ENCODE assay signal across 8 mouse cellular contexts in the genomic region with DNA sequence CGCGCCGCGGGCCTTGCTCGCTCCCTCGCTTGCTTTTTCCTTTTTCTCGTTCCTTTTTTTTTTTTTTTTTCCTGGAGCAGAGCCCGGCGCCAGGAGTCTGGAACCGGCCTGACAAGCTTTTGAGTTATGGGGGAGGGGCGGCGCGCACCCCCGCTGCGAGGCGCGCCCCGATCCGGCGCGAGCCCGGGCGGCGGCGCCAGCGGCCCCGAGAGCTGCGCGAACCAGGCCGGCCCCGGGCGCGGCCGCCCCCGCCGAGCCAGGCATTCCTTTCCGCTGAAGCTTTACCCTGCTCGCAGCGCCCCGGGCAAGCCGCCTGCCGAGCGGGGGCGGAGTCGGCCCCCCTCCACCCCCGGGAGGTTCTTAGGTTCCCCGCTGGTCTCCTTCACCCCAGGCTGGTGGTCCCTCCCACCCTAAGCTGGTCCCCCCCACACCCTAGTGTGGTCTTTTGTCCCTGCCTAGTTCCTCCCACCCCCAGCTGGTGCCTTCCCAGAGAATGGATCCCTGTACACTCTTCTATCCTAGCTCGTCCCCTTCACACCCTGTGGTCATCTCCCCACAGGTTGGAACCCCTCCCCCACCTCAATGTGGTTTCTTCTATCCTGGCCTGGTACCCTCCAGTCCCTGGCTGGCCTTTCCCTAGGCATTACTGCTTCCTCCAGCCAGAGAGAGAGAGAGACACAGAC.
DNase-seq lines count a peak whose midpoint lies in the region; ATAC-seq and TF ChIP-seq lines count a peak whose summit lies in the region.

No protein-coding gene starts in this region.

- no peak for TF ChIP-seq POLR2A in cortical plate, adult 2 months (IDR thresholded peaks at IDR 0.05; ENCODE audit: extremely low read depth, insufficient read depth, low read length)
- peak; percentile 49 for TF ChIP-seq POLR2A in myocyte (IDR thresholded peaks at IDR 0.05; ENCODE audit: insufficient read length, low read depth)

- H3K4me2 ChIP-seq in intestine, embryonic 14.5 days (ENCODE audit: low read length), result peak overlapping the region; percentile 82
- H3K4me2 ChIP-seq in limb, embryonic 15.5 days, result peak overlapping the region; percentile 86
- H3K4me2 ChIP-seq in myocyte (ENCODE audit: low read depth), result peak overlapping the region; percentile 98

- intact Hi-C loops in gastrocnemius, postnatal 36 days (cut with DNase I), result loop anchor here (5.0 kb wide), 1 partner anchor 111 kb away; a partner anchor contains a TSS

- no peaks in the 10 kb centered on the region for H3K79me2 ChIP-seq in myocyte (ENCODE audit: control insufficient read depth, insufficient read depth)

- no peaks in the 10 kb centered on the region for H3K36me3 ChIP-seq in intestine, embryonic 14.5 days (ENCODE audit: control insufficient read depth, insufficient read depth, low read length)
- no peaks in the 10 kb centered on the region for H3K36me3 ChIP-seq in limb, embryonic 15.5 days
- no peaks in the 10 kb centered on the region for H3K36me3 ChIP-seq in myocyte (ENCODE audit: control insufficient read depth, insufficient read depth)

- peaks cover 15% of the 10 kb centered on the region for H3K4me1 ChIP-seq in cortical plate, adult 2 months (ENCODE audit: control insufficient read depth, insufficient read depth, low read length)
- H3K4me1 ChIP-seq in intestine, embryonic 14.5 days (replicated peaks; ENCODE audit: control insufficient read depth, insufficient read depth, low read length), result peaks cover 38% of the 10 kb centered on the region
- H3K4me1 ChIP-seq in limb, embryonic 15.5 days, result peaks cover 70% of the 10 kb centered on the region

- ATAC-seq in intestine, embryonic 14.5 days (replicated peaks; ENCODE audit: low FRiP score, low TSS enrichment, low read depth), result peak; percentile 62
- peak; percentile 80 for ATAC-seq in limb, embryonic 15.5 days (ENCODE audit: insufficient number of reproducible peaks, low FRiP score, low TSS enrichment, low read depth)

- TF ChIP-seq CTCF in cortical plate, adult 2 months (IDR thresholded peaks at IDR 0.05; ENCODE audit: extremely low read depth, insufficient read depth, low read length), result no peak

- H3ac ChIP-seq in myocyte (ENCODE audit: control insufficient read depth, insufficient read length), result peak overlapping the region; percentile 25

- H3K4me3 ChIP-seq in cortical plate, adult 2 months (ENCODE audit: insufficient read depth, low read length), result peak overlapping the region; percentile 21
- H3K4me3 ChIP-seq in intestine, embryonic 14.5 days (ENCODE audit: low read depth, low read length), result peak overlapping the region; percentile 30
- peak overlapping the region; percentile 40 for H3K4me3 ChIP-seq in limb, embryonic 15.5 days
- peak overlapping the region; percentile 4 for H3K4me3 ChIP-seq in myocyte

- peak; percentile 77 for DNase-seq in layer of hippocampus, adult 11-12 months (ENCODE audit: low spot score)
- no peak for DNase-seq in layer of hippocampus, adult 9-10 months (ENCODE audit: low spot score)
- peak; percentile 75 to 81 for DNase-seq in gastrocnemius, postnatal 36 days
- DNase-seq in intestine, embryonic 14.5 days (ENCODE audit: low spot score), result peak; percentile 91
- DNase-seq in thymus, postnatal 10 days (ENCODE audit: low spot score in 2 of 2), result peak; percentile 35 to 42

- no peaks in the 10 kb centered on the region for H3K27me3 ChIP-seq in intestine, embryonic 14.5 days (replicated peaks; ENCODE audit: control insufficient read depth, insufficient read depth, low read length)
- H3K27me3 ChIP-seq in limb, embryonic 15.5 days, result no peaks in the 10 kb centered on the region
- H3K27me3 ChIP-seq in myocyte (ENCODE audit: control insufficient read depth, insufficient read depth, insufficient read length), result no peaks in the 10 kb centered on the region

- H3K27ac ChIP-seq in cortical plate, adult 2 months (ENCODE audit: insufficient read depth, low read length), result peak overlapping the region; percentile 99
- peak overlapping the region; percentile 100 for H3K27ac ChIP-seq in intestine, embryonic 14.5 days (ENCODE audit: low read depth)
- H3K27ac ChIP-seq in limb, embryonic 15.5 days, result peak overlapping the region; percentile 99

- WGBS in intestine, embryonic 14.5 days, result under 1% methylated on average over 48 of the region's 48 CpGs
- WGBS in limb, embryonic 15.5 days, result 0% methylated on average over 37 of the region's 48 CpGs

- no peaks in the 10 kb centered on the region for H3K9me3 ChIP-seq in intestine, embryonic 14.5 days (ENCODE audit: control insufficient read depth, low read length)
- no peaks in the 10 kb centered on the region for H3K9me3 ChIP-seq in limb, embryonic 15.5 days

- H3K9ac ChIP-seq in intestine, embryonic 14.5 days (ENCODE audit: low read length), result peak overlapping the region; percentile 82
- peak overlapping the region; percentile 64 for H3K9ac ChIP-seq in limb, embryonic 15.5 days

TF ChIP-seq in myocyte, 11 proteins besides CTCF, POLR2A, EP300 and RAD21:
- peak; percentile 11 for TF ChIP-seq TCF12 (IDR thresholded peaks at IDR 0.05; ENCODE audit: insufficient read depth, poor library complexity, severe bottlenecking)
- TF ChIP-seq CEBPB (IDR thresholded peaks at IDR 0.05; ENCODE audit: insufficient read depth, poor library complexity, severe bottlenecking), result no peak
- peak in 1 of 3 experiments; percentile 45 for TF ChIP-seq MYOD1 (IDR thresholded peaks at IDR 0.05; ENCODE audit: control insufficient read depth in 1 of 3, insufficient read length in 2 of 3, low read depth in 2 of 3)
- TF ChIP-seq POLR2AphosphoS2 (IDR thresholded peaks at IDR 0.05; ENCODE audit: insufficient read length, low read depth), result peak; percentile 23
- TF ChIP-seq SRF (IDR thresholded peaks at IDR 0.05; ENCODE audit: control insufficient read depth, insufficient read length, low read depth), result peak; percentile 41
- no peak for TF ChIP-seq USF1 (IDR thresholded peaks at IDR 0.05; ENCODE audit: low read depth)
- TF ChIP-seq E2F4 (IDR thresholded peaks at IDR 0.05; ENCODE audit: insufficient read depth), result no peak
- peak in 1 of 3 experiments; percentile 23 for TF ChIP-seq MYOG (IDR thresholded peaks at IDR 0.05; ENCODE audit: control insufficient read depth in 1 of 3, insufficient read depth in 1 of 3, insufficient read length in 2 of 3, low read depth in 2 of 3)
